Mouse (Mus musculus) embryonic fibroblast, embryonic 13.5 days (primary cell): ENCODE results near the gene Pms2.

Source experiments
- CTCF ChIP-seq: IDR thresholded peaks from 2 replicates; pipeline ENCODE4 v1.5.1; 2011; ENCODE audit warnings: mild to moderate bottlenecking, control low read depth, low read length, moderate library complexity, borderline replicate concordance; ENCODE audit not compliant: insufficient read depth
- POLR2A ChIP-seq: IDR thresholded peaks from 2 replicates; pipeline ENCODE4 v1.6.1; 2011; ENCODE audit warnings: low read depth, mild to moderate bottlenecking, control low read depth, low read length, moderate library complexity

DNA sequence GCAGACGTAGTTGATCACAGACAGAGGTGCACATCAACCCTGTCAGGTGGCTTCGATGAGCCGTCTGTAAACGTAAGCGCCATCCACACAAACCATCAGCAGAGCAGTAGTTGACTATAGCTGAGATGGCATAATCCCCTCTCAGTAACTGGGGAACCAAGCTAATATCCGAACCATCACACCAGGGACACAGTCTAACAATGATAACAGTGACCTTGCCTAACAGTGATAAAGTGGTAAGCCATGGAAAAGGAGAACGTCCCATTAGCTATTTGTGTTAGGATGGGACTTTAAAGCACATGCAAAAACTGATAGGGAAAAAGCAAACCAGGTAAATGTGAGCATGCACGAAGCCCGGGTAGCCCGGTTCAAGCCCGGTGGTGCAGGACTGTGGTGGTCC lies 66.5 kb downstream of the Pms2 start:
- TF ChIP-seq POLR2A: no peak
- no peak for TF ChIP-seq CTCF
